Mouse (Mus musculus) layer of hippocampus, adult 11-12 months (tissue): ENCODE measurements around the gene Ltbp1.

Source experiments
- DNase-seq: peaks from one replicate; pipeline ENCODE4 v3.0.0; 2022; ENCODE audit warnings: low spot score

Ltbp1 gene

DNA sequence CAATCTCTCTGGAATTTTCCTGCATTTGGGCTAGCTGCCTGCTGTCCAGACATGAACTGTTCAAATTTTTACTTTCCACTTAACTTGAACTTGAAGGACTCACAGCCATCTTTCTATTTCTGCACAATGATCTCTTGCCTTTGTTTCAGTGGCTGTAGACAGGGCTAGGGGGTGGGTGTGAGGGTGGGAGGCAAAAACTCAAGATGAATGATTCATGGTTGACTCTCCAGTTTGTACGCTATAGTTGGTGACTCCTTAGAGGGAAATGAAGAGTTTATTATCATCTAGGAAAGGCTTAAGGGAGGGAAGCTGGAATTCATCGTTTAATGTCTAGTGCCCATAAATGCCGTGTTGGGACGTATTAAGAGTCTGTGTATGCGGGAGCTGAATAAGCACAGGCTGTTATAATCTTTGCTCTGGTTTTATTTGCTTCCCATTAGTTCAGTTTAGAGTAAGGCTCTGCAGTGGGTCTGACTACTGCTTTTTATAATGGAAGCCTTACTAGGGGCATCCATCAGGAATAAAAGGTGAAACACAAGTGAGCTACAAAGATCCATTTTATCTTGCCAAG, 436.0 kb downstream of the Ltbp1 start:
- no peak for DNase-seq
